Mouse (Mus musculus) G1E (cell line): ENCODE data around the gene Otop3.

Experiments
- CTCF ChIP-seq: IDR thresholded peaks from 2 replicates; pipeline ENCODE4 v1.5.1; 2012; ENCODE audit warnings: low read depth, low read length, inconsistent platforms, mixed read lengths
- GATA1 ChIP-seq: IDR thresholded peaks from 2 replicates; pipeline ENCODE4 v1.6.1; 2012; ENCODE audit warnings: borderline replicate concordance, low read length, inconsistent platforms, mixed read lengths
- POLR2AphosphoS5 ChIP-seq: IDR thresholded peaks from 2 replicates; pipeline ENCODE4 v1.6.1; 2012; ENCODE audit warnings: low read depth, low read length, inconsistent platforms; ENCODE audit not compliant: insufficient replicate concordance

DNA sequence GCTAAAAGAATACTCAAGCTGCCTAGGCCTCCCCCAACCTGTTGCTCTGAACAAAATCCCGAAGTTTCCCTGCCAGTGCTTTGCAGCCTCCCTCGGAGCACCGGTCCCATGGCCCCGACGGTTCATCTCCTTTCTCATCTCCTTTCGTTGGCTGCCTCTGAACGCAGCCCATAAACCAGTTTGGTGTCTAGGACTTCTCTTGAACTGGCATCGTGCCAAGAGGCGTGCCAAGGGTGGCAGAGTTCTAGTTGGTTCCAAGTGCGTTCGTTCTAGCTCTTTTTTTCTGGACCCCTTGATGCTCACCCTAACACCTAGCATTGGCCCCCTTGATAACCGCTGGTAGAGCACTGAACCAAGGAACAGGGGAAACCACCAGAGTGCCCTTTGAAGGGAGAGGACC lies 692 bp downstream of the Otop3 start:
- TF ChIP-seq CTCF: no peak
- TF ChIP-seq GATA1: no peak
- no peak for TF ChIP-seq POLR2AphosphoS5
